ENCODE assay signal across 10 mouse cellular contexts in genomic region chr11:90470271-90470670, GRCm38 (mm10).
A peak's percentile ranks its signal among the peaks of the same experiment; 100 is the strongest.
DNase-seq lines count a peak whose midpoint lies in the region.
"Had no signal": no experiment of that assay in that cellular context is flagged by ENCODE, and none has a peak within 500 bp of the region (broad histone marks: within the 10 kb centered on the region; RNA-seq: fewer than 3 reads in every experiment).

No protein-coding gene starts in this region.

- intact Hi-C loops in left cerebral cortex, postnatal 4 days (cut with DNase I), result no loop called here
- intact Hi-C loops in left cerebral cortex, postnatal 10 days (cut with DNase I), result no loop called here

- peak; percentile 35 for DNase-seq in left cerebral cortex, postnatal 4 days
- no peak for DNase-seq in left cerebral cortex, postnatal 10 days (ENCODE audit: extremely low spot score in 1 of 2, low spot score in 2 of 2)
- DNase-seq in cerebellum, adult 18-20 months, result peak; percentile 23 to 39
- peak; percentile 86 to 90 for DNase-seq in cerebellum, postnatal 10 days
- DNase-seq in layer of hippocampus, postnatal 36 days, result no peak
- DNase-seq in B cell, adult 2 months, result no peak
- DNase-seq in embryo, embryonic 9.5 days (ENCODE audit: extremely low spot score), result no peak
- DNase-seq: adrenal gland, postnatal 10 days; gastrocnemius, postnatal 14 days; kidney, adult 9 months had no signal

Comparison
In these comparisons a context has a peak if more than half of its experiments do, and no peak if none do; other contexts are left out.
1. DNase-seq: peak in left cerebral cortex, postnatal 4 days (single experiment), cerebellum, adult 18-20 months (2 of 2) and cerebellum, postnatal 10 days (2 of 2); none in left cerebral cortex, postnatal 10 days (0 of 2), layer of hippocampus, postnatal 36 days (0 of 2), B cell, adult 2 months (0 of 2) and embryo, embryonic 9.5 days (single experiment).